Mouse (Mus musculus): ENCODE results near the gene Rln1.

GRCm38 (mm10) chr19:29368041-29368440, 33.6 kb upstream of the Rln1 start:
- TF ChIP-seq CTCF (IDR thresholded peaks at IDR 0.05; ENCODE audit: low read depth) (no peak), EP300 (IDR thresholded peaks at IDR 0.05; ENCODE audit: low read depth) (no peak)

Data from liver, postnatal 0 days (tissue).